Mouse (Mus musculus): ENCODE data around the gene Fam81b. TPM values are rescaled to one million over a fixed set of nuclear protein-coding genes. Genes with fewer than 3 reads are reported as not detected.

Gene Fam81b
- polyA plus RNA-seq, 1 experiment from 2014 or later = not detected

- 90% methylated on average over 3 of the region's 3 CpGs for WGBS
- Histone ChIP-seq H3K36me3 (peaks cover 62% of the 10 kb centered on the region), H3K4me3 (no peak overlapping the region), H3K27ac (no peak overlapping the region), H3K4me2 (replicated peaks) (no peak overlapping the region), H3K4me1 (no peaks in the 10 kb centered on the region), H3K9ac (no peak overlapping the region), H3K27me3 (no peaks in the 10 kb centered on the region), H3K9me3 (no peaks in the 10 kb centered on the region)
- ATAC-seq (ENCODE audit: low FRiP score, low read depth) = no peak; the same call in 1 of the 2 replicates
Measured at GRCm38 (mm10) chr13:76189190-76189589, 115.7 kb downstream of the Fam81b start.

- no peak for ATAC-seq (ENCODE audit: low FRiP score, low read depth)
- WGBS = 93% methylated on average over 5 of the region's 5 CpGs
- no peak overlapping the region for H3K4me3 ChIP-seq
- H3K27ac ChIP-seq = no peak overlapping the region
- H3K4me2 ChIP-seq (replicated peaks) = no peak overlapping the region
- no peak overlapping the region for H3K9ac ChIP-seq
- H3K36me3 ChIP-seq = peaks cover 61% of the 10 kb centered on the region
- H3K9me3 ChIP-seq = no peaks in the 10 kb centered on the region
- no peaks in the 10 kb centered on the region for H3K27me3 ChIP-seq
- no peaks in the 10 kb centered on the region for H3K4me1 ChIP-seq
Measured at GRCm38 (mm10) chr13:76187651-76188050, 117.2 kb downstream of the Fam81b start.

GRCm38 (mm10) chr13:76178700-76179099 is 126.2 kb downstream of the Fam81b start:
- Histone ChIP-seq H3K27me3 (no peaks in the 10 kb centered on the region), H3K4me3 (no peak overlapping the region), H3K4me2 (replicated peaks) (no peak overlapping the region), H3K9ac (no peak overlapping the region), H3K36me3 (peaks cover 58% of the 10 kb centered on the region), H3K9me3 (peaks cover 10% of the 10 kb centered on the region), H3K4me1 (no peaks in the 10 kb centered on the region), H3K27ac (no peak overlapping the region)
- no peak for ATAC-seq (ENCODE audit: low FRiP score, low read depth)
- 95% methylated on average over 5 of the region's 5 CpGs for WGBS

GRCm38 (mm10) chr13:76174297-76174696 is 130.6 kb downstream of the Fam81b start:
- Histone ChIP-seq H3K36me3 (peaks cover 49% of the 10 kb centered on the region), H3K27me3 (no peaks in the 10 kb centered on the region), H3K4me2 (replicated peaks) (no peak overlapping the region), H3K9ac (no peak overlapping the region), H3K4me3 (no peak overlapping the region), H3K9me3 (peaks cover 10% of the 10 kb centered on the region), H3K4me1 (no peaks in the 10 kb centered on the region), H3K27ac (no peak overlapping the region)
- ATAC-seq (ENCODE audit: low FRiP score, low read depth) = no peak

DNA sequence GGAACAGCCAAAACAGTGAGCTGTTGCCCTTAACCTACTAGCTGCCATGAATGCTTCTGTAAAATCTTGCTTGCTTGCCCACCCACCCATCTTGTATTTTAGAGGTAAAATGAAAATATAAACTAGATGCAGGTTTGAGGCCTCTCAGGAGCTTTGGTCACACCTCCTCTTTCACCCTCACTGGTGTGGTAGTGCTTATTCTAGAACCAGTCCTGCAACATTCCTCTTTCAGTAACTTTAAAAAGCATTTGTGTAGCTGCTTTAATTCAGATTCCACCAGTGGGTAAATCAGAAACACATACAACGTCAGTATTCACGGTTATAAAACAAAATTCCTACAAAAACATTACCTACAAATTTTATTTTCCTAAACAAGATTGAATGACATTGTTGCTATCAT is 144.3 kb downstream of the Fam81b start:
- ATAC-seq (ENCODE audit: low FRiP score, low read depth) = no peak
- no peak overlapping the region for H3K27ac ChIP-seq

DNA sequence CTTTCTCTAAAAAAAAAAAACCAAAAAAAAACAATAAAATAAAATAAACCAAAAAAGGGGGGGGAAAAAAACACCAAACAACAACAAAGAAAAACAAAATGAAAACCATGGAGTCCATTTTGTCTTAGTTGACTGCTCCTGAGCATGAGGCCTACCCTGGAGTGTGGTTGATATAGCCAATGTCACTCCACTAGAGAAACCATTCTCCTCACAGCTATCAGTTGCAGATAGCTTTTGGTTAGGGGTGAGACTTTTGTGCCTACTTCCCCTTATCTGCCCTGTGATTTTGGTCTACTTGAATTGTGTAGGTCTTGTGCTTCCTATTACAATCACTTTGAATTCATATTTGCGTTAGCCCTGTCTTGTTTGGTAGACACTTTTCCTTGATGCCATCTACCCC is 147.4 kb downstream of the Fam81b start:
- Histone ChIP-seq H3K27me3 (no peaks in the 10 kb centered on the region), H3K36me3 (peaks cover 69% of the 10 kb centered on the region), H3K27ac (no peak overlapping the region), H3K4me1 (no peaks in the 10 kb centered on the region), H3K4me3 (no peak overlapping the region), H3K9ac (no peak overlapping the region), H3K4me2 (replicated peaks) (no peak overlapping the region), H3K9me3 (no peaks in the 10 kb centered on the region)
- WGBS = 97% methylated on average over 1 of the region's 1 CpGs
- ATAC-seq (ENCODE audit: low FRiP score, low read depth) = no peak

More for the DNA sequence above, 144.3 kb downstream of the Fam81b start:
- 76% methylated on average over 2 of the region's 2 CpGs for WGBS
- H3K4me1 ChIP-seq = no peaks in the 10 kb centered on the region
- no peak overlapping the region for H3K4me3 ChIP-seq
- H3K9me3 ChIP-seq = no peaks in the 10 kb centered on the region
- peaks cover 71% of the 10 kb centered on the region for H3K36me3 ChIP-seq
- no peak overlapping the region for H3K4me2 ChIP-seq (replicated peaks)
- no peaks in the 10 kb centered on the region for H3K27me3 ChIP-seq
- H3K9ac ChIP-seq = no peak overlapping the region

DNA sequence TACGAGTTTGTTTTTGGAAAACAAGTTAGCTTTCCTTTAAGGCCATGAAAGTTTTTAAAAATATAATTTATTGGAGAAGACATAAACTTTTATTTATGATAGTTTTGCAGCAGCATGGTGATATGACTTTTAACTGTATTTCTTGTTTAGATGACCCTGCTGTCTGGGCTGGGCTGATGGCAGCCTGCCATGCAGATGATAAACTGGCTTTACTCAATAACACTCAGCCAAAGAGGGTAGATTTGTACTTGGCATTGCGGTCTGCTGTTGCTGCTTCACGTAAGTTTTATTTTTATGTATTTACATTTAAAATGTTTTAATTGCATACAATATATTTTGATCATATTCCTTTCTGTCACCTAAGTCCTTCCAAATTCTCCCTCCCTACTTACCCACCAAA is 147.8 kb downstream of the Fam81b start:
- no peak for ATAC-seq (ENCODE audit: low FRiP score, low read depth)
- H3K9ac ChIP-seq = no peak overlapping the region
- no peaks in the 10 kb centered on the region for H3K4me1 ChIP-seq
- no peak overlapping the region for H3K4me3 ChIP-seq
- WGBS = 97% methylated on average over 3 of the region's 3 CpGs
- H3K36me3 ChIP-seq = peaks cover 66% of the 10 kb centered on the region
- H3K4me2 ChIP-seq (replicated peaks) = no peak overlapping the region
- no peaks in the 10 kb centered on the region for H3K27me3 ChIP-seq
- H3K27ac ChIP-seq = no peak overlapping the region
- no peaks in the 10 kb centered on the region for H3K9me3 ChIP-seq

Small RNA genes lying within 50 kb of the gene (microRNA-seq; reads per million reads assigned to microRNA genes)
- gene Gm24025 = not detected

Other genes with a start within 250 kb of the Fam81b start
- gene Gpr150, start 248.1 kb downstream of the Fam81b start, polyA plus RNA-seq (2015; fragmentation: Nextera tagmentation; extraction: Ambion mirVana) = 0.09 TPM in 1 of 2 replicates, not detected in the other
- gene Arsk, start 206.4 kb downstream of the Fam81b start, polyA plus RNA-seq (2015; fragmentation: Nextera tagmentation; extraction: Ambion mirVana) = 8.6 and 10.3 TPM in 2 replicates
- 15.9 and 17.5 TPM in 2 replicates for gene Ttc37, start 206.3 kb downstream of the Fam81b start, polyA plus RNA-seq (2015; fragmentation: Nextera tagmentation; extraction: Ambion mirVana)
- 0.41 and 0.46 TPM in 2 replicates for gene Mctp1, start 79.5 kb upstream of the Fam81b start, polyA plus RNA-seq (2015; fragmentation: Nextera tagmentation; extraction: Ambion mirVana)